Mouse (Mus musculus) cerebellum, adult 2 months (tissue): ENCODE results near the gene Srp72.

ENCODE experiments used
- CTCF ChIP-seq: fragments of 200-500 bp; IDR thresholded peaks from 2 replicates; pipeline ENCODE4 v1.5.1; 2011; ENCODE audit warnings: low read depth, mild to moderate bottlenecking, control low read depth, low read length, moderate library complexity, borderline replicate concordance; ENCODE audit not compliant: insufficient read depth
- POLR2A ChIP-seq: fragments of 200-500 bp; IDR thresholded peaks from 2 replicates; pipeline ENCODE4 v1.6.1; 2011; ENCODE audit warnings: low read length, control low read depth, borderline replicate concordance; ENCODE audit not compliant: insufficient read depth

- no peak for TF ChIP-seq CTCF
- TF ChIP-seq POLR2A = no peak
Observed at GRCm38 (mm10) chr5:76973488-76973887, 995 bp upstream of the Srp72 start.
